Mouse (Mus musculus): ENCODE data around the gene Tmem266.

GRCm38 (mm10) chr9:55382441-55382840 lies 55.7 kb downstream of the Tmem266 start:
- no peak for TF ChIP-seq POLR2A (IDR thresholded peaks at IDR 0.05; ENCODE audit: extremely low read depth, insufficient read depth, low read length)
- peak; percentile 38 for TF ChIP-seq CTCF (IDR thresholded peaks at IDR 0.05; ENCODE audit: extremely low read depth, insufficient read depth, low read length)

All from cortical plate, adult 2 months (tissue).